Mouse (Mus musculus) ES-Bruce4 (cell line): ENCODE results near the gene Cts8.

ENCODE experiments used
- CTCF ChIP-seq: IDR thresholded peaks from one replicate; pipeline ENCODE4 v1.8.1; 2011; ENCODE audit warnings: low read depth, low read length
- EP300 ChIP-seq: IDR thresholded peaks from 2 replicates; pipeline ENCODE4 v1.6.1; 2011; ENCODE audit warnings: low read depth, low read length; ENCODE audit not compliant: insufficient read depth
- POLR2A ChIP-seq: IDR thresholded peaks from one replicate; pipeline ENCODE4 v1.8.1; 2011; ENCODE audit warnings: low read length; ENCODE audit not compliant: insufficient read depth

GRCm38 (mm10) chr13:61288739-61289138 is 33.6 kb upstream of the Cts8 start, which contains the start of gene Gm49398:
- no peak for TF ChIP-seq POLR2A
- no peak for TF ChIP-seq CTCF
- TF ChIP-seq EP300, result no peak
